Mouse (Mus musculus): ENCODE measurements around the gene Elmod3.
A peak's percentile ranks its signal among the peaks of the same experiment; 100 is the strongest.

Gene Elmod3

GRCm38 (mm10) chr6:72615151-72615550, 16.9 kb upstream of the Elmod3 start:
- peak; percentile 27 for DNase-seq (ENCODE audit: low read depth)

- DNase-seq (ENCODE audit: low read depth), result no peak
Observed at GRCm38 (mm10) chr6:72610261-72610660, 12.0 kb upstream of the Elmod3 start.

GRCm38 (mm10) chr6:72608662-72609184, 10.5 kb upstream of the Elmod3 start:
- peak; percentile 22 for DNase-seq (ENCODE audit: low read depth)

GRCm38 (mm10) chr6:72607676-72608075, 9.5 kb upstream of the Elmod3 start:
- DNase-seq (ENCODE audit: low read depth), result no peak

GRCm38 (mm10) chr6:72607060-72607459, 8.8 kb upstream of the Elmod3 start:
- no peak for DNase-seq (ENCODE audit: low read depth)

- no peak for DNase-seq (ENCODE audit: low read depth)
Observed at GRCm38 (mm10) chr6:72604066-72604465, 5.9 kb upstream of the Elmod3 start.

- peak; percentile 48 for DNase-seq (ENCODE audit: low read depth)
Observed at GRCm38 (mm10) chr6:72601732-72602131, 3.5 kb upstream of the Elmod3 start.

GRCm38 (mm10) chr6:72600771-72601170, 2.6 kb upstream of the Elmod3 start:
- DNase-seq (ENCODE audit: low read depth), result no peak

GRCm38 (mm10) chr6:72600216-72600615, 2.0 kb upstream of the Elmod3 start:
- no peak for DNase-seq (ENCODE audit: low read depth)

- no peak for DNase-seq (ENCODE audit: low read depth)
Observed at GRCm38 (mm10) chr6:72598791-72599557, 761 bp upstream of the Elmod3 start.

- DNase-seq (ENCODE audit: low read depth), result no peak
Observed at GRCm38 (mm10) chr6:72597083-72597874, 934 bp downstream of the Elmod3 start.

- DNase-seq (ENCODE audit: low read depth), result no peak
Observed at GRCm38 (mm10) chr6:72593914-72594313, 4.3 kb downstream of the Elmod3 start.

GRCm38 (mm10) chr6:72593011-72593803, 5.0 kb downstream of the Elmod3 start:
- DNase-seq (ENCODE audit: low read depth), result no peak

- DNase-seq (ENCODE audit: low read depth), result no peak
Observed at GRCm38 (mm10) chr6:72590111-72590510, 8.1 kb downstream of the Elmod3 start.

- no peak for DNase-seq (ENCODE audit: low read depth)
Observed at GRCm38 (mm10) chr6:72588307-72588706, 9.9 kb downstream of the Elmod3 start.

GRCm38 (mm10) chr6:72586701-72587100, 11.5 kb downstream of the Elmod3 start:
- no peak for DNase-seq (ENCODE audit: low read depth)

GRCm38 (mm10) chr6:72584154-72584553, 14.1 kb downstream of the Elmod3 start:
- DNase-seq (ENCODE audit: low read depth), result no peak

- DNase-seq (ENCODE audit: low read depth), result no peak
Observed at GRCm38 (mm10) chr6:72583211-72583839, 14.9 kb downstream of the Elmod3 start.

GRCm38 (mm10) chr6:72581625-72582382, 16.4 kb downstream of the Elmod3 start:
- no peak for DNase-seq (ENCODE audit: low read depth)

- no peak for DNase-seq (ENCODE audit: low read depth)
Observed at GRCm38 (mm10) chr6:72576041-72576440, 22.2 kb downstream of the Elmod3 start.

- DNase-seq (ENCODE audit: low read depth), result no peak
Observed at GRCm38 (mm10) chr6:72571826-72572225, 26.4 kb downstream of the Elmod3 start.

Data from fibroblast of lung, adult 2 months (primary cell).